Mouse (Mus musculus): ENCODE results near the gene Cep57. TPM values are rescaled to one million over a fixed set of nuclear protein-coding genes. Genes with fewer than 3 reads are reported as not detected.

The Cep57 gene
- total RNA-seq (2021): 10 to 100 TPM in 1 of 2 experiments, 1 to 10 TPM in 1; 8.9 to 12.1 TPM
- long read RNA-seq, experiment 1, transcript Cep57-201 (11 exons, 2,523 nt): major isoform, 6 of 8 reads
- long read RNA-seq, experiment 1, partial matches to known transcripts: 0 of 8 reads
- long read RNA-seq, experiment 1, other reads (novel, unspliced or antisense): 2 of 8 reads
- long read RNA-seq, experiment 2, partial matches to known transcripts: 0 of 6 reads
- long read RNA-seq, experiment 2, other reads (novel, unspliced or antisense): 1 of 6 reads

DNA sequence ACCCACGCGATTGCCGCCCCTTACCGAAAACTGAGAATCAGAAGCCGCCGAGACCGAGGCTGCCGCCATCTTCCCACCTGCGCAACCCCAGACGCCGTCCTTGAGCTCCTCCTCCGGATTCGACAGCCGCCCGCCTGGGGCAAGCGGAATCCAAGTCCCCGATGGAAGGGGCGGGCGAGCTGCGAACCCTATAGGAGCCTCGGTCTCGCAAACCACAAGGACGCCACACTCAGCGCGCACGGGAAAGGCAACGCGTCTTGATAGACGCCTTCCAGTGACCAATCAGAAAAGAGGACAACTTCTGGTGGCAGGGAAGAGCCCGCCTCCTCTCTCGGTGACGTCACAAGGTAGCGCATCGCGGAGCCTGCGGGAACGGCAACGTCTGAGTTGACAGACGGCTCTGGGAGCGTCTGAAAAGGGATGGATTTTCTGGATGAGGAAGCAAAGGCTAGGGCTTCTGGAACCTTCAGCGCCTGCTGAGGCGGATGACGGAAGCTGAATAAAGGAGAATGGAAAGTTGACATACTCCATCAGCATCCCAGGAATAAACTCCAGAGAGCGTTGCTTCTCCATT is at the start of gene Cep57:
Gene Cep57, minus strand, starts transcription at position 276 of the 574 bp plus-strand sequence.
- DNase-seq: peak; percentile 81

DNA sequence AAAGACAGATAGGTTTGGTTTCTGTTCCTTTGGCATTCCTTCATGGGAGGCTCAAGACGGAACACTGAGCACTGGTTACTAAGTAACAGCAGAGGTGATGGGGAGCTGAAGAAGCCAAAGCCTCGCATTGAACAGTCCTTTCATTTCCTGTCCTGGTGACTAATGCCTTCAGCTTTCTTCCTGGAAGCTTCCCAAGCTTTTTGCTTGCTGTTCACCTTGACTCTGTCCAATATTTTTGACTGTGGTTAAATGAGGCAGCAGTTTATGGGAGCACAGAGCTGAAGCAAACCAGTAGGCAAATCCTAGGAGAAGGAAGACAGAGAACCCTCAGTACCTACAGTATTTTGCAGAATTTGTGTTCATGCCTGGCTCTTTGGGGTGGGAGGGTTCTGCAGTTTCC is 48.4 kb upstream of the Cep57 start:
- DNase-seq: no peak

DNA sequence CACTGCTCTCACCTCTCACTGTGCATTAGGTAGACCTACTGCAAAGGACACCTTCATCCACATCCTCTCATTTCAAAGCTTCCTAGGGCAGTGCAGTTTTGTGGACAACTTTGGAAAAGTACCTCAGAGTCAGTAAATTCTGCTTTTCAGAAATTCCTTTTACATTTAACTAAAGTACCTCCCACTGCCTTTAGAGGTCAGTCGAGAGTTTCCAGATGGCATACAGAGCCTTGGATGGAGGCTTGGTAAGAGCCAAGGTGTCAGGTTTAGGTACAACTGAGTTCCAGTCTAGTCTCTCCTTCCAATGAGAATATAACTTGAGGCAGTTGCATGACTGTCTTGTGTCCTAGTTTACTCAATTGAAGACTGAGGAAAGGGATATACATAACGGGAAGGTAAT is 47.5 kb upstream of the Cep57 start:
- no peak for DNase-seq

DNA sequence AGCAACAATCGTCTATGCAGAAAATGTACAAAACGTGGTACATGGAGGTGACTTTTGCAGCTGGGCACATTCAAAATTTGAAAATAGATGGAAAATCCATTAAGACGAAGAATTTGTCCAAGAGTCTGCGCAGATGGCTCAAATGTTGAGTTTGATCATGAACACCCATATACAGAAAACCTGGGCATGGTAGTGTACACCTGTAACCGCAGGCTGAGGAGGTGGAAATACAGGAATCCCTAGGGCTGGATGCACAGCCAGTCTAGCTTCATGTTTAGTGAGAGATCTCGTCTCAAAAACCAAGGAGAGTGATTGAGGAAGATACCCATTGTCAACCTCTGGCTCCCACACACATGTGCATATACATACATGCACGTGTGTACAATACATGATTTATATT is 44.7 kb upstream of the Cep57 start:
- DNase-seq: no peak

DNA sequence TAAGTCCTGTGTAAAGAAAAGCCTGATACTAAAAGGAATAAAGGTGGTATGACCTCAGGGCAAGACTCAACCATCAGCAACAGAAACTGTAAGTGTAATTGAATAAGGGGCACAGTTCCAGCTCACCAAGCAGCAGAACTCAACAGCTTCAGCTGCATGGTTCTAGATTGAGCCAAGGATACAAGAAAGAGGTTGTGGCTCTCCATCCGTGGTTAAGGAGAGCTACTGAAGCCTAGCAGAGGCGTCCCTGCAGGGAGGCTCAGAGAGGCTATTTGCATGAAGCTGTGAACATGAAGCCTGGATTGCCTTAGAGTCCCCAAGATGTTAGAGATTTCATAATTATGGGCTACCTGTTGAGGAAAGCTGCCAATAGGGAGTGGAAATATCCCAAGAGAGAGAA is 40.7 kb upstream of the Cep57 start:
- DNase-seq: no peak

DNA sequence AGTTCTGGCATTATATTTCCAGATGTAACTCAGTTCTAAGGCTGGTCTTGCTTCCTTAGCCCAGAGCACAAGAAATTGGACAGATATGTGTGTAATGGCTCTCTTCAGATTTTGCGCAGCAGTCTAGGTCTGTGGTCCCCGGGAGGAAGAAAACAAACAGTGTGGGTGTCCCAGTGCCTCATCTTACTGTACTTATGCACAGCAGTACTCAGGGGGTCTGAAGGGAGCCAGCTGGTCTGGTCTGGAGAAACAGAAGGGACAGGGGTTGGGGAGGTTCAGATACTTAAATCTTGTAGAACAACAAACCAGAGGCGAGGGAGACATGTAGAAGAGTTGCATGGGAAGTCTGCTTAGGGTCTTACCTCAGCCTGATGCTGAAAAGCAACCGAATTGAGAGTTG is 29.9 kb upstream of the Cep57 start:
- no peak for DNase-seq

DNA sequence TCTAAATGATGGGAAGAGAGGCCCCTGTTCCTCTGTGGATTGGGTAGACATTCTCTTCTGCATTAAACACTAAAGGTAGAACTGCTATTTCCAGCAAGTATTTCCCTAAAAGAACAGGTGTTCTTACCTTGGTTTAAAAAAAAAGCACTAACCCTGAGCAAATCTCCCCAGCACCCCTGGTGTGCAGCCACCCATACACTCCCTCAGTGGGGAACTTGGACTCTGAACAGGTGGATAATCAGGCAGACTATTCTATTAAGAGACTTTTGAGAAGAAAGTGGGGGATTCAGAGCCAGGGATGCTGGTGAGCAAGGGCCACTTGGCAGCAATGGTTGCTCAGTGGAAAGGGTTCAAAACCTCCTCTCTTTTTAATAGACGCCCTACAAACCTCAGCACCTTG is 29.3 kb upstream of the Cep57 start:
- no peak for DNase-seq

DNA sequence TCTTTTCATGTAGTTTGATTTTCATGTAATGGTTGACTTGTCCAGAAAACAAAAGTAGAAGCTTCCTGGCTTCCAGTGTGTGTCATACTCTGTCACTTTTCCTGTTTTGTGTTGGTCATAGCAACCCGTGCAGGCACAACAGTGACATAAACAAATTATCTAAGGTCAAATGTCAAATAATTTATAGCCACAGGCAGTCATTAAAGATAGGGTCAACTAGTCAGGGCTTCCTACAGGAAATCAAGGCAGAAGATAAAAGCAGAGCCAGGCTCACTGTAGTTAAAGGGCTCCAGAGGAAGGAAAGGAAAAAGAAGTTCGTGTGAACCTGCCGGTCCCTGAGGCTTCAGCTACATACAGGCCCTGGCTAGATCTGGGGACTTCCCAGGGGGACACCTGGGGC is 27.0 kb upstream of the Cep57 start:
- no peak for DNase-seq

DNA sequence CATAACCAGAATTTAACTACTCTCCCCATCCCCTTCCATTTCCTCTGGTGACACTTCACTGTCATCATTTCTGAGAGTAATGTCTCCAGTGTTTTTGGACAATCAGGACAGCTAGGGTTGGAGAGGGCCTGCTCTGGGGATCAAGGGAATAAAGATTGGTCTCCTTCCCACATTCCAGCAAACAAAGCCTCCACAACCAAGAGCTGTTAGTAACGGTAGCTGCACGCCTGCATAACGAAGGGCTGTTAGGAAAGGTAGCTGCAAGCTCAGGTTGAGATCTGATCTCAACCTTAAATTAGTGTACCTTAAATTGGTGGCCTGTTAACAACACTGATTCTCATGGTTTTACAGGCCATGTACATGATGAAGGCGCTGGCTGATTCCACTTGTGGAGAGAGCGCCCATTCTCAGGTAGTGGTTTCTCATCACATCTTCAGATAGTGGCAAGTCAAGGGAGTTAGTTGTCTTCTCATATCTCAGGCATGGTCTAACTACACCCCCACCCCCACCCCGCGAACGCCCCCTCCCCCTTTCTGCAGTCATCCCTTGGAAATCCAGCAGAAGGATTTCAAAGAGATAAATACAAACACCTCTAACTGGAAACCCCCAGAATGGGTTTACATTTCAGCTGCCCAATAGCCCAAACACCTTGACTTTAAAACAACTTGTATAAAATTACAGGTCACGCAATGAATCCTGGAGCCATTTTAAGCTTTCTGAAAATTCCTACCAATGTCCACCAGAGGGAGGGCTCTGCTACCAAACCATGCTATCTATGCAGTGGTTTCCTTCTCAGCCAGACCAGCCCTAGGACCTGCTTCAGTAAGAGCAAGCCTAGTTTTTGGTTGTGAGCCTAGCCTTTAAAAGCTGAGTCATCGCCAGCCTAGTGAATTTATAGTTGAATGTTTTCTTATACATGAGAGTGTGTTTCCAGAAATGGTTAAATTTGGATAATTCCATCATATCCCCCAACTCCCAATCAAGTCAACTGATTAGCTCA is 21.9 kb upstream of the Cep57 start:
- DNase-seq: no peak

DNA sequence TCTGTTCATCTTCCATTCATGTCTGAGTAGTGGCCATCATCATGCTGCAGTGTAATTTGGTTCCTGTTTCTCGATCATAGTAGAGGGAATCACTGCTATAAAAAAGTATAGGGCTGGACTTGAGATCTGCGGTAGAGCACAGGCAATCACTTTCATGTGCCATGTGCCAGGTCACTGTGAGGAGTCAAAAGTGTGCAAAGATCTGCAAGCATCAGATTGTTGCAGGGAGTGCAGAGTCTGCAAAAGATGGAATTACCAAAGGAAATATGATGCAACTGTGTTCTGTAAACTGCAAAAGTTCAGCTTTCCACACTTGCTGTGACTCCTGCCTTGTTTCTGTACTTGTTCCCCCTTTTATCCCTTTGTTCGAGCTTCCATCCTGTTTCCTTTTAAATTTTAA is 20.7 kb upstream of the Cep57 start:
- DNase-seq: no peak

DNA sequence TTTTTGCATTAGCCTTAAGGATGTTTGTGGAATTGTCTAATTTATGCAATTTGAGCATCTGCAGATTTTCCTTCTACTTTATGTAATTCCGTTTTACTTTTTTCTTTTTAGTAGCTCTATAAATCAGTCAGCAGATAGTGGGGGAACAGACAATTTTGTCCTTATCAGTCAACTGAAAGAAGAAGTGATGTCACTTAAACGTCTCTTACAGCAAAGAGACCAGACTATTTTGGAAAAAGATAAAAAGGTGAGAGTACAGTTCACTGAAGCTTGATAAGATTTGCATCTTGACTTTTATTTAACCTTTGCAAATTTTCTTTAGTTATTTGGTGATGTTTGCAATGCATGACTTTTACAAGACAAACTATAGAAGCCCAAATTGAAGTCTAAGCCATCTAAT is 9.8 kb upstream of the Cep57 start:
- no peak for DNase-seq

DNA sequence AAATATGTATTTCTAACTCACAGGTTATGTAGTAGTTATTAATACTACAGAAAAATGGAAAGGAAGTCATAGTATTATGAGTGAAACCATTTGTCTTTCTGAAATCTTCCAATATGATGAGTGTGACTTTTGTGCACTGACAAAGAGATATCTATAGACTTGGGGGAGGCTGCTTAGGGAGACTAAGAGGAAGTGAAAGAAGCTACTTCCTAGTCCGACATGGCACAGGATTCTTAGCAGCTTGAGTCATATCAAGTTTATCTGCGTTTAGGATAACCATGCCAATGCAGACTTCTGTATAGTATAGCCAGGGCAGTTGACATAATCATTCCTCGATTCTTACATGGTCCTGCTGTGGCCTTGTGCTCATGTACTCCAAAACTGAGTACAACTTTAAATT is 8.3 kb upstream of the Cep57 start:
- no peak for DNase-seq

DNA sequence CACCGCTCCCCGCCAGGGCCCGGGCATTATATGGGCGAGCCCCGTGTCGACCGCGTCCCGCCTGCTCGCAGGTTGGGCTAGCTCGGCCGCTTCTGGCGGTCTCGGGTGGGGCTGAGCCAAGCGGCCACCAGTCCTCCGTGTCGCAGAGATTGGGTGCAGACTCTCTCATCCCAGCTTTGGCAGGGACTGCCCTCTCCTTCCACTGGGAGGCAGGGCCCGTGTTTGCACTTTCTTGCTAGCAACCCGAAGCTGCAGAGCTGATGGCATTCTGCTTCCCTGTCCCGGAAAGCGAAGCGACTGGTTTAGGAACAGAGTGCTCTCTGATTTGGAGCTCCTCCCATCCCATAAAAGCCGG is 1.2 kb upstream of the Cep57 start:
- no peak for DNase-seq

DNA sequence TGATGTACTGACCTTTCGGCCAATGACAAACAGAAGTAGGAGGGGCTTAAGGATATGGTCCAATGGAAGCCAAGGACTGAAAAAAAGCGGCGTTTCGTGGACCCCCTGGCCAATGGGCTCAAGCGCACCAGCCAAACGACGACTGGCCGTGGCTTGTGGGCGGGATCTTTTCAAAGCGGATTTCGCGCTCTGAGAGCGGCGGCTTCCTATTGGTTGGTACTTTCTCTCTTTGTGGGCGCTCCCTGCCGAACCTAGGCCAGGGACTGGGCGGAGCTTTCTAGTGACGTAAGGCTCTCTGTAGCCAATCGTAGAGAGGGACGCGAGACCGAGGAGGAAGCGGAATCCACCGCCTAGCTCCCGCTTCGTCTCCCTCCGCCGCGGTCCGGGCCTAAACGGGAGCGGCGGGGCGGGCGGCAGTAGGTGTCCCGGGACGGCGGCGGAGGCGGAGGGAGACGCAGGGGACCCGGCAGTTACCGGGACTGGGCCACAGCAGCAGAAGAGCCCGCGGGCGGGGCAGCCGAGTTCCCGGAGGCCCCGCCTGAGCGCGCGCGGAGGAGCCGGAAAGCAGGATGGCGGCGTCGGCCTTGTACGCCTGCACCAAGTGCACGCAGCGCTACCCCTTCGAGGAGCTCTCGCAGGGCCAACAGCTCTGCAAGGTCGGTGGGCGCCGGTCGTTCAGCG is 639 bp upstream of the Cep57 start, which contains the start of gene Fam76b:
Gene Fam76b, plus strand, starts transcription at position 311 of the 681 bp plus-strand sequence.
- DNase-seq: peak; percentile 95

DNA sequence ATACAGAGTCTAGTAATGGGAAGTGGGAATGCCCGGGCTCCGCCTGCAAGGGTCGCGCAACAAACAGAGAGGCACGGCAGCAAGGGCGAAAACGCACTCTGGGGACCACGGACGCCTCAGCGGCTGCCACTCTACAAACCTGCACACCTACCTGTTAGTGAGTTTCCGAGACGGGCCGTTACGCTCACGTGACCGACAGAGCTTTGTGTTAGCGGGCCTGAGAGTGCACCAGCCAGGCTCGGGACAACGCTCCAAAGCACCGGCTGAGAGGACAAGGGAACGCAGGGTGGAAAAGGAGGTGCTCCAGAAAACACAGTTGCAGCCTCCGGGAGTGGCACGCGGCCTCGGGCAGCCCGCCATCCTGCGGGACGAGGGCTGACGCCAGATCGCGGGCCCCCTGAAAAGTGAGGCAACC is 509 bp downstream of the Cep57 start:
- no peak for DNase-seq

DNA sequence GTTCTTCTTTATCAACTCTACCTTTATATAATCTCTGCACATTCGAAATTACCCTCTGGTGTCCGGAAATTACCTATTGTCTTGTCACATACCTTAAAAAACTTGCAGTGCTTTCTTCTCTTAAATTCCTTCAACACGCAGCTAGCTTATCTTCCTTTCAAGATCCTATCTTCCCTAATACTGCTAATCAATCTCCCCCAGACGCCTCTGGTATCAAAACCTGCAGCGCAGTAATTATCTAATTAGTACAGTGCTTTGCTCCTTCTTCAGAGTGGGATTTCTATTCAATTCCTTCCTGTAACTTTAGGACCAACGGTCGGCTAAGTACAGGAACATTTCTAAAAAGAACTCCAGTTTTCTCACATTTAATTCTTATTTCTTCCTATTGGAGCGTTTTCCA is 1.0 kb downstream of the Cep57 start:
- DNase-seq: no peak

DNA sequence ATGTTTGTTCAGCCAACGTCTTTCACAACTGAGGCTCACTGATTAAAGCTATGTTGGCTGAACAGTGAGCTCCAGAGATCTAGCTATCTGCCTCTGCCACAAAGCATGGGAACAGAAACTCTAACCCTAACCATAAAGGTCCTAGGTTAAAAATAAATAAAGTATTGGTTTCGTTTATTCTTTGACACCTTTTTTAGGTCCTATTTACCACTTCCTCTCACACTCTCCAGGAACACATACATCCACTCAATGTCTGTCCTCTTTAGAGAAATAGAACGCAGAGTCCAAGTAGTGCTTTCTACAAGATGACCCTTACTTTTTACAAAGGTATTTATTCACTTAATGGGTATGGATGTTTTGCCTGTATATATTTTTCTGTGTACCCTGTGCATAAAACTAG is 6.1 kb downstream of the Cep57 start:
- no peak for DNase-seq

DNA sequence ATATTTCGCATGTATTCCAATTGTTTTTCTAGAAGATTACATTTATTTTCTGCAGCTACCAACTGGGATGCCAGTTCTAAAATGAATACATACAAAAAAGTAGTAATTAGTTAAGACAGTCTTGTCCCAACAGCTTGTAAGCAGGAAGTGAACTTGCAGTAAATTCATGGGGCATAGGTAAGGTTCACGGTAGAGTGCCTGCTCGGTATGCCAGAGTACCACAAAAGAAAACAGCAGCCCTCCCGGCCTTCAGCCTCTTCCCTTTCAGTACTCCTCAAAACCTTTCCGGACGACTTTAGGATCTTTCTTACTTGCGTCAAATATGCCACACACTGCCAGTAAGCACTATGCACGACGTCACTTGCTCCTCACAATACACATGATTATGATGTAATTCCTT is 8.5 kb downstream of the Cep57 start:
- DNase-seq: no peak

DNA sequence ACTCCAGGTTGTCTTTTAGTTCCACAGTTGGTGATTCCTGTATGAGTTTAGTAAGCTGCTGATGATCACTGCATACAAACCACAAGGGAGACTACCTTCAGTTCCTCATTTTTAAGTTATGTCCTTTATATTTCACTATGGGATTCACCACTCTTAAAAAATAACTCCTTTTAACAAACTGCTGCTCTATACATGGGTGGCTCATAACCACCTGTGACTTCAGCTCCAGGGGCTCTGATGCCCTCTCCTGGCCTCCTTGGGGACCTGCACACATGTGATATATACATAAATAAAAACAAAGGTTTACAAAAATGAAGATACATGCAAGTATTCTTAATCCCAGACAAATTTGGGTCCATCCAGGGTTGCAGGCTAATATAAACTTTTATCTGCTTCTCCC is 17.0 kb downstream of the Cep57 start:
- DNase-seq: no peak

DNA sequence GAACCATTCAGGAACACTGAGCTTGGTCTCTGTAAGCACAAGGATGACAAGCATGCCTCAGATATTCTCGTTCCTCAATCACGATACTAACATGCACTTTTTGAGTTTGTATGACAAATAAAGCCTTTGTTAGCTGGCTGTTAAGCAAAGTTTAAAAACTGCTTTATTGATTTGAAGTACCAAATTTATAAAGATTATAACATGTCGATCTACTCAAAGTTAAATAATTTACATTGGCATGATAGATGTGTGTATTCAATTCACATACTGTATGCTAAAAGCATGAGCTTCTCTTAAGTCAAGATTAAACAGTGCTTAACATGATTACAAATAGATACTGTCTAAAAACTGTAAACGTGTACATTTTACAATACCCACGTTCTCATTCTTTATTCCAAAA is 19.2 kb downstream of the Cep57 start:
- DNase-seq: no peak

DNA sequence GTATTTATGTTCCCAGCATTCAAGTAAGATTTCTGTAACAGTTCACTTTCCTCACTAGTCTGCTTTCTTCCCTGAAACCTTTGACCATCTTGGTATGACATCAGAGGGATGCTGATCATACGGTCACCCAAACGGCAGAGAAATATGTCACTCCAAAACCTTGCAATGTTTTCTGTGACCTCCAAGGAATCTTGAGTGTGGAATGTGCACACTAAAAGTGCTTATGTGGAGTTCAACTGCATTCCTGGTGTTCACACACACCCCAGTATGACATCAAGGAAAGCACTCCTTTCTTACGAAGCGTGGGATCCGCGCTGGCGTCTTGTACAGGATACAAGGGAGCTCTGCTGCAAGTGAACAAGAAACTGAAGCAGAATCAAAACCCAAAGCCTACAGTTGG is 20.1 kb downstream of the Cep57 start:
- DNase-seq: no peak

DNA sequence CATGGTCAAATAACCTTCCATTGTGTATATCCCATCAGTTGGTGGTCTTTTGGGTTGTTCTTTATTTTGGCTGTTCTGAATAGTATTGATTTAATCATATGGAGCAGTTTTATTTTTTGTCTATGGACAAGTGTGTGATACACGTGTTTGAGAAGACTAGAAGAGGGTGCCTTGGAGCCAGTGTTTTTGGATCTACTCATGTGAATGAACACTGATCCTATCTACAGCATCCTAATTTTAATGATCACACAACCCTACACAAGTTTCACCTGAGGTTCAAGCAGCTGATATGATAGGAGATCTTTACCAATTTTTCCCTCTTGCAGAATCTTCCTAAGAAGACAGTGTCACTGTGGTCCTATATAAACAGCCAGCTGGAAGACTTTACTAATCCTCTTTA is 22.4 kb downstream of the Cep57 start:
- no peak for DNase-seq

DNA sequence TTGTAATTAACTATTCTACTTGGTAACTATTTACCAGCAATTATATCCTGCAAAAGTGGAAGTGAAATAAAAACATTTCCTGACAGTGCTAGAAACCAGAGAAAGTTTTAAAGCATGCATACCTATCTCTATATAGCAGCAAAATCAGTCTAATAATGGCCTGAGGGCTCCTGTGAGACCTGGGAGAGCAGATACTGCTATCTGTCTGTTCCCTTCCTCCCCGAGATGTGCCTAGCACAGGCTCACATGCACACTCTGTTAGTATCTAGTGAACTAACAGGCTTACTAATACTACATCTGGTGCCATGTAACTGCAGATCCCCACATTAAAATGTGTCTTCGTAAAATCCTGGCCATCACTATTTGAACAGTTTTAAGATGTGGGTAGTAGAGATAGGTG is 32.2 kb downstream of the Cep57 start:
- DNase-seq: no peak
